Mouse (Mus musculus) megakaryocyte progenitor cell, adult 5-6 weeks (primary cell): ENCODE data around the gene Hsp90aa1. TPM values are rescaled to one million over a fixed set of nuclear protein-coding genes. Genes with fewer than 3 reads are reported as not detected.
A peak's percentile ranks its signal among the peaks of the same experiment; 100 is the strongest.
"Not testable (repeated sequence)": the region's sequence is repeated elsewhere in the genome, so short reads cannot be mapped to it uniquely, and the experiment has no call there.

Experiments used
- ATAC-seq: replicated peaks from 2 replicates; pipeline ENCODE4 v1.8.0; 2016; ENCODE audit warnings: mild to moderate bottlenecking, moderate TSS enrichment, inconsistent platforms; ENCODE audit not compliant: poor library complexity
- total RNA-seq, 2 experiments: library from RNA; stranded (forward) in 1 of 2; stranded (reverse) in 1 of 2; fragments of 157-497, 149-512 nt in 1 of 2; fragments of 200-1000 nt in 1 of 2; gene quantifications; 2 replicates each; pipeline versions ENCODE4 v1.2.3 to v1.2.4; 2015 to 2017

Gene Hsp90aa1
- total RNA-seq, 2 experiments from 2014 or later = 1,319 to 1,329 TPM

DNA sequence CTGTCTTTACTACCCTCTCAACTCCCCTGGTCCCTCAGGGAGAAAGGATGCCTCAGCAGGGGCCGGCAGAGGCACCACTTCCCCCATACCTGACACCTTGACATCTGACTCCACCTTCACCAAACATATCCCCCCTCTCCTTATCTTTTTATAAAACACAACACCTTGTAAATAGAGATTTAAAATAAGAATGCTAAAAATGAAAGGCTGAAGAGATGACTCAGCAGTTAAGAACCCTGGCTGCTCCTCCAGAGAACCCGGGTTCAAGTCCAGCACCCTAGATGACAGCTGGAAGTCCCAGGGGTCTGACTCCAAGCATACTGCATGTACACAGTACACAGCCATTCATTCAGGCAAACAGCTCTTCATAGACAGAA lies 3.4 kb downstream of the Hsp90aa1 start:
- ATAC-seq = no peak

DNA sequence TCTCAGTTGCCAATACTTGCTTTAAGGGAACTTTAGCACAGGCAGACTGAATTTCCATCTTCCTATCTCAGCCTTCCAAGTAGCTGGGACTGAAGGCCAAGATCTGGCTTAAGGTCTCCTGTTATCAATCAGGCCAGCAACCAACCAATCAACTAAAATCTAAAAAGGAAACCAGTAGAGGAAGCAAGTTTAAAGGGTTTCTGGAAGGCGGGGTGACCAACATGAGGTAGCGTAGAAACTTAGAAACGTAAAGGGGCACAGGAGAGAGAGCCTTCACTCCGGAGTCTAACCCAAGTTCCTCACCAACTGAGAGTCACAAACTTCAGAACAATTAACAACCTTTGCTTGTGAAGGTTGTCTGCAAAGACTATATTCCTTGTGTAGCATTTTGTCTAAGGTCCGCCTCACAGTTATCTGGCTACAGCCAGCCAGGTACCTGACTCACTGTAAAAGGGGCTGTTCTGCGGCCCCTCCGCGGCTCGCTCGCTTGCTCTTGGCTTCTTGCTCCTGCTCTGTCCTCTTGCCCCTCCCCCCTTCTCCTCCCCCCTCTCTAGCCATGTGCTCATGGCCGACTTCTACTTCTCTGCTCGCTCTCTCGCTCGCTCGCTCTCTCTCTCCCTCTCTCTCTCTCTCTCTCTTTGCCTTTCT lies 3.9 kb downstream of the Hsp90aa1 start:
- ATAC-seq = peak; percentile 10

DNA sequence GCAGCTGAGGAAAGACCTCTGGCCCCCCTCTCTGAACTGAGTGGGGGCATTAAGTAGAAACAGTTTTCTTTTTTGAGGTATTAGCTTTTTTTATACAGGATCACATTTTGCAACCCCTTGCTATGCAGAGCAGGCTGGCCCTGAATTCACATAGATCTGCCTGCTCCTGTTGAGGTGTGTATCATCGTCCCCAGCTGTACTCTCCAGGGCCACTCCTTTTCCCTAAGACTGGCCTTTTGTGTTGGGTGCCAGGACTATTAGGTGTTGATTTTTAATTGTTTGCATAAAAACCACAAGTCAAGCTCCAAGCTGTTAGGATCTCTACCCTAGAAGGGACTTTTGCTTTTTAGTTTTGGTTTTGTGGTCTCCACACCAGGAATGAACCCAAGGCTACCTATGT lies 4.4 kb downstream of the Hsp90aa1 start:
- no peak for ATAC-seq

DNA sequence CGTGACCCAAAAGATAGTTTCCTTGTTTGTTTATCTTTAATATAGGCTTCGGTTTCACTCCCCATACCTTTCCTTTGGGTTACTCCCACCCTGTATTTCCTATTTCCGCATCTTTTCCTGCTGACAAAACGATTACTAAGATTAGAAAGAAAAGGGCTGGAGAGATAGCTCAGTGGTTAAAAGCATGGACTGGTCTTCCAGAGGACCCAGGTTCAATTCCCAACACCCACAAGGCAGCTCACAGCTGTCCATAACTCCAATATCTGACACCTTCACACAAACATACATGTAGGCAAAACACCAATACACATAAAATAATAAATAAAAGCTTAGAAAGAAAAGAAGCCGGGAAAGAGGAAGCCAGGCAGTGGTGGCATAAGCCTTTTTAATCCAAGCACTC lies 5.1 kb downstream of the Hsp90aa1 start:
- no peak for ATAC-seq

DNA sequence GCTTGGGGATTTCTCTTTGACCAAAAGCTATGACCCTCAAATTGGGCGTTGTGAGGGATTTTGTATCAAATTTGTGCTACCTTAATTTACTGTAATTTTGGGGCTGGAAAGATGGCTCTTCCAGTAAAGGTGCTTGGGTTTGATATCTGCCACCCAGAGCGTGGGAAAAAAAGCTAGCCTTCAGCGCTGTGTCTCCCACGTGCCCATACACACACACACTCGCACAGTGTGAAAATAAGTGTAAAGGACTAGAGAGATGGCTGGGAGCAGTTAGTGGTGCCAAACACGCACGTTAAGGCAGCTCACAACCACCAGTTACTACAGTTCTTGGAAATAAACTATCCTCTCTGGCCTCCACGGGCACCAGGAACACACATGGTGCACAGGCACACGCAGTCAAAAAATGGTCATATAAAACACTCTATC lies 5.5 kb downstream of the Hsp90aa1 start:
- ATAC-seq = no peak

DNA sequence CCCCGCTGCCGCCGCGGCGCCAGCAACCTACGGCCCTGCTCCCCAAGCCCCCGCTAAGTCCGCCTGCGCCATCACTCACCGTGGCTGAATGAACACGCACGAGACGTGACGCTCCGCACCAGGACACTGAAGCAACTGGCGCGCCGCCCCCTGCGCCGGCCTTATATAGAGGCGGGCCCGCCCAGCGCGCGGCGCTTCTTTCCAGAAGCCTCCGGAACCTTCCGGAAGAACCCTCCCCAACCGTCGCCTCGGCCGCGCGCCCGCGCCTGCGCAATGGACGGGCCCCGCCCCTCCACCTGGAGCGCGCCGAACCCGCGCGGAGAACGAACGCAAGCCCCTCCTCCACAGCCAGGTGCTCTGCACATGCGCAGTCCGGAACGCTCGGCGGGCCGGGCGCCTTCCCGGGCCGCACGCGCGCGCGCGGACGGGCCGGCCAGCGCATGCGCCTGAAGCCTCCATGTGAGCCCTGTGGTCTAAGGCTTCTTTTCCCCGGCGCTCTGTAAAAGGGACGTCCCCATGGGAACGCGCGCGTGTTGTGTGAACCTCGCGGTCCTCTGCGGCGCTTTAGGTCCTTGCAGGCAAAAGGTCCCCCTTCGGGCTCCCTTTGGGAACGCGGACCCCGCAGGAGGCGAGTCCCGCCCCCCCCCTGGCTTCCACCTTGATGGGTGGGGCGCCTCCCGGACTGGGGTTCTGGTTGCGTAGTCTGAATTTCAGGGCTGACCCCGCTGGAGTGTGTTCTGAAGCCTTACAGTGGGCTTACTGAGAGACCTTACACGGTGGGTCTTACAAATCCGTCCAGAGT lies 6.2 kb downstream of the Hsp90aa1 start:
- peak; percentile 53 for ATAC-seq

GRCm38 (mm10) chr12:110695676-110696171 lies 6.8 kb downstream of the Hsp90aa1 start:
- ATAC-seq = peak; percentile 24

GRCm38 (mm10) chr12:110693378-110693777 lies 9.2 kb downstream of the Hsp90aa1 start:
- not testable (repeated sequence) for ATAC-seq

GRCm38 (mm10) chr12:110689919-110690643 lies 12.4 kb downstream of the Hsp90aa1 start:
- ATAC-seq = peak; percentile 27

GRCm38 (mm10) chr12:110688921-110689320 lies 13.6 kb downstream of the Hsp90aa1 start:
- not testable (repeated sequence) for ATAC-seq

GRCm38 (mm10) chr12:110687894-110688734 lies 14.4 kb downstream of the Hsp90aa1 start:
- ATAC-seq = peak; percentile 45

DNA sequence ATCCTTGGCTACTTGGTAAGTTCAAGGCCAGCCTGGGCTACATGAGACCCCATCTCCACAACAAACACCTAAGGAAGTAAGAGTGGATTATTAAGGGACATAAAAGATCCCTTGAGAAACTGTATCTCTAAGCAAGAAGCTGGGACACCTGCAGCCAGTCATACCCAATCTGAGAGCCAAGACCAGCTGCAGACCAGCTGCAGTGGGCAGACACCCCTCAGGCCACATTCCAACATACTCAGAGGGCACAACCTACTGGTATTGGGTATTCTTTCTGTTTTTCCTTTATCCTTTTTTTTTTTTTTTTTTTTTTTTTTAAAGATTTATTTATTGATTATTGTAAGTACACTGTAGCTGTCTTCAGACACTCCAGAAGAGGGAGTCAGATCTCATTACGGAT lies 18.9 kb downstream of the Hsp90aa1 start:
- ATAC-seq = no peak

- peak; percentile 66 for ATAC-seq
Measured at GRCm38 (mm10) chr12:110682561-110683299, 19.8 kb downstream of the Hsp90aa1 start, which contains the start of gene 1700001K19Rik. 1700001K19Rik (minus strand) TSS chr12:110682619.

- ATAC-seq = peak; percentile 47
Measured at GRCm38 (mm10) chr12:110681878-110682277, 20.6 kb downstream of the Hsp90aa1 start.

GRCm38 (mm10) chr12:110681191-110681590 lies 21.3 kb downstream of the Hsp90aa1 start:
- ATAC-seq = no peak

GRCm38 (mm10) chr12:110674243-110674642 lies 28.3 kb downstream of the Hsp90aa1 start:
- peak; percentile 71 for ATAC-seq

GRCm38 (mm10) chr12:110667466-110668077 lies 35.0 kb downstream of the Hsp90aa1 start:
- peak; percentile 29; the same call in 1 of the 2 replicates for ATAC-seq

GRCm38 (mm10) chr12:110661746-110662145 lies 40.8 kb downstream of the Hsp90aa1 start:
- ATAC-seq = no peak

DNA sequence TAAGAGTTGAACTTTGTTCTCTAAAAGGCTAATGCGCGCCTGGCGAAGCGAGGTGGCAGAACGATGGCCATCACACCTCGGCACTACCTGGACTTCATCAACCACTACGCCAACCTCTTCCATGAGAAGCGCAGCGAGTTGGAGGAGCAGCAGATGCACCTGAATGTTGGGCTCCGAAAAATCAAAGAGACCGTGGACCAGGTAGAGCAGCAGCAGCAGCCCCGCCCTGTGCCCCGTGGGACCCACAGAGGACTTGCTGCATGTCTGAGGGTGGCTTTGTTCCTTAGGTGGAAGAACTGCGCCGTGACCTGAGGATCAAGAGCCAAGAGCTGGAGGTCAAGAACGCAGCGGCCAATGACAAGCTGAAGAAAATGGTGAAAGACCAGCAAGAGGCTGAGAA lies 51.1 kb downstream of the Hsp90aa1 start:
- ATAC-seq = no peak
